Mouse (Mus musculus) neural tube, embryonic 14.5 days (tissue): ENCODE results near the gene Lyz1. TPM values are rescaled to one million over a fixed set of nuclear protein-coding genes. Genes with fewer than 3 reads are reported as not detected.
A peak's percentile ranks its signal among the peaks of the same experiment; 100 is the strongest.
"Not testable (repeated sequence)": the region's sequence is repeated elsewhere in the genome, so short reads cannot be mapped to it uniquely, and the experiment has no call there.

Experiments used
- ATAC-seq: fragments of 200-750 bp; cut with Nextera tagmentation; 2 replicates; pipeline ENCODE4 v1.8.0; 2017; ENCODE audit warnings: low read depth, mild to moderate bottlenecking, moderate TSS enrichment, moderate library complexity
- H3K27ac ChIP-seq: fragments of 300-500 bp; sonication (generic); 2 replicates; pipeline ENCODE4 v1.5.1; 2014; ENCODE audit warnings: low read depth, mild to moderate bottlenecking, control low read depth, low read length, moderate library complexity, mixed read lengths
- H3K27me3 ChIP-seq: fragments of 300-500 bp; sonication (generic); 2 replicates; pipeline ENCODE4 v1.6.1; 2014; ENCODE audit warnings: low read length; ENCODE audit not compliant: control insufficient read depth, insufficient read depth
- H3K36me3 ChIP-seq: fragments of 300-500 bp; sonication (generic); 2 replicates; pipeline ENCODE4 v1.6.1; 2014; ENCODE audit warnings: low read length, mixed read lengths; ENCODE audit not compliant: control insufficient read depth, insufficient read depth
- H3K4me1 ChIP-seq: fragments of 300-500 bp; sonication (generic); 2 replicates; pipeline ENCODE4 v1.6.1; 2014; ENCODE audit warnings: low read length; ENCODE audit not compliant: control insufficient read depth, insufficient read depth
- H3K4me2 ChIP-seq: fragments of 300-500 bp; sonication (generic); 2 replicates; pipeline ENCODE4 v1.6.1; 2014; ENCODE audit warnings: mild to moderate bottlenecking, low read depth, low read length, control low read depth
- H3K4me3 ChIP-seq: fragments of 300-500 bp; sonication (generic); 2 replicates; pipeline ENCODE4 v1.5.1; 2014; ENCODE audit warnings: low read depth, low read length, control low read depth, mixed read lengths
- H3K9ac ChIP-seq: fragments of 300-500 bp; sonication (generic); replicated peaks from 2 replicates; pipeline ENCODE4 v1.6.1; 2014; ENCODE audit warnings: low read depth, mild to moderate bottlenecking, control low read depth, low read length, mixed read lengths
- H3K9me3 ChIP-seq: fragments of 300-500 bp; sonication (generic); 2 replicates; pipeline ENCODE4 v1.6.1; 2016; ENCODE audit warnings: low read length; ENCODE audit not compliant: control insufficient read depth
- WGBS: fragments of 180-500 bp; shearing (Covaris S2); extraction: QIAGEN DNeasy Blood & Tissue Kit; methylation state at CpG from one replicate; pipeline ENCODE4 v1.1.7; 2014; 5-methylcytosine and 5-hydroxymethylcytosine counted together
- polyA plus RNA-seq: library from polyadenylated mRNA; unstranded; fragments of >200 nt; fragmentation: Nextera tagmentation; extraction: Ambion mirVana; gene quantifications from 2 replicates; pipeline ENCODE4 v1.2.1, GENCODE M21; 2014

Gene Lyz1
- polyA plus RNA-seq, 1 experiment from 2014 or later: not detected

DNA sequence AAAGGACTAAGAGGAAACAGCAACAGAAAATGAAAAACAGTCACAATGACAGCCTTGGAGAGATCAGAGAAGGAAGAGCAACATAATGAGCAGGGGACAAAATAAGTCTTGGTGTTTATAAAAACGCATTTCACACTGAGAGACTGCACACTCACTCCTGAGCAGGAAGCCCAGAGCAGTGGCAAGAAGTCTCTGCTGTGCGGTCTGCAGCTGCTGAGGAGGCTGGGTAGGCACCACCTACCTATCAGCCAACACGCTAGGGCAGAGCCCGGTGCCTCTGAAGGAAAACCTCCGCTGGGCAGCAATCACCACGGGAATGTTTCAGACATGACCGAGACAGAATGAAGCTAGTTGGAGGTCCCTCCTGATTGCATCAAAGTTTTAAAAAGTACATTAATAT, 18.0 kb downstream of the Lyz1 start:
- H3K27me3 ChIP-seq, ATAC-seq, H3K4me1 ChIP-seq, H3K36me3 ChIP-seq, H3K9ac ChIP-seq, H3K4me2 ChIP-seq, H3K27ac ChIP-seq, H3K4me3 ChIP-seq, H3K9me3 ChIP-seq: not testable (repeated sequence)
- 85% methylated on average over 3 of the region's 7 CpGs for WGBS

DNA sequence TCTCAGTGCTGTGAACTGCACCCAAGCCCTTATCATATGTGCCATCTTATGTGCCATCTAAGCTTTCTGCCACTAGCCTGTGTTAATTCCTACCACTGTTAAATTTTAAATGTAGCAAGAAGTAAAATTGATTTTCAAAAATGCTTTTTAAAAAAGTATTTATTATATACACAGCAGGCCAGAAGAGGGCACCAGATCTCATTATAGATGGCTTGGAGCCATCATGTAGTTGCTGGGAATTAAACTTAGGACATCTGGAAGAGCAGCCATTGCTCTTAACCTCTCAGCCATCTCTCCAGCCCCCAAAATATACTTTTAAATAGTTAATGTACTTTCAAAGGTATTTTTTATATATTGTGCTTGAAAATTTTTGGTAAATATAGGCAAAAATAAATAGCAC, 20.6 kb downstream of the Lyz1 start:
- H3K4me3 ChIP-seq: no peak overlapping the region
- H3K27ac ChIP-seq: no peak overlapping the region
- H3K27me3 ChIP-seq: no peaks in the 10 kb centered on the region
- H3K36me3 ChIP-seq: no peaks in the 10 kb centered on the region
- no peak for ATAC-seq
- no peaks in the 10 kb centered on the region for H3K9me3 ChIP-seq
- H3K9ac ChIP-seq: no peak overlapping the region
- no peak overlapping the region for H3K4me2 ChIP-seq
- H3K4me1 ChIP-seq: no peaks in the 10 kb centered on the region

DNA sequence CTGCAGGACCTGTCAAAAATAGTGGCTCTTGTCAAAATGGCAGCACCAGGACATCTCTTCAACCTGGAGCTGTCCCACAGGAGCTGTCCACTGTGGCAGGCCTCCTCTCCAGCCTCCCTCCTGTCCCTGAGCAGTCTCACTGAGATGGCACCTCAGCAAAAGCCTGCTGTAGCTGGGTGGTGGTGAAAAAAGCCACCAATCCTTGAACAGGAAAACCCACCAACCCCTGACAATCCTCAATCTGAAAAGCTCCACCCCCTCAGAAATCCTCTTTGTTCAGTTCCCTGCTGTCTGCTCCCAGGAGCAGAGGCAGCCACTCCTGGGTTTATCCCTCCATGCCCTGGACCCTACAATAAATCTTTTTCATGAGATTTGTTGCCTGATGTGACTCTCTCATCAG, 32.8 kb downstream of the Lyz1 start:
- H3K4me1 ChIP-seq: no peaks in the 10 kb centered on the region
- no peak overlapping the region for H3K9ac ChIP-seq
- no peaks in the 10 kb centered on the region for H3K9me3 ChIP-seq
- no peak overlapping the region for H3K27ac ChIP-seq
- peak; percentile 51; the same call in 1 of the 2 replicates for ATAC-seq
- H3K36me3 ChIP-seq: no peaks in the 10 kb centered on the region
- no peak overlapping the region for H3K4me2 ChIP-seq
- H3K27me3 ChIP-seq: no peaks in the 10 kb centered on the region
- no peak overlapping the region for H3K4me3 ChIP-seq

DNA sequence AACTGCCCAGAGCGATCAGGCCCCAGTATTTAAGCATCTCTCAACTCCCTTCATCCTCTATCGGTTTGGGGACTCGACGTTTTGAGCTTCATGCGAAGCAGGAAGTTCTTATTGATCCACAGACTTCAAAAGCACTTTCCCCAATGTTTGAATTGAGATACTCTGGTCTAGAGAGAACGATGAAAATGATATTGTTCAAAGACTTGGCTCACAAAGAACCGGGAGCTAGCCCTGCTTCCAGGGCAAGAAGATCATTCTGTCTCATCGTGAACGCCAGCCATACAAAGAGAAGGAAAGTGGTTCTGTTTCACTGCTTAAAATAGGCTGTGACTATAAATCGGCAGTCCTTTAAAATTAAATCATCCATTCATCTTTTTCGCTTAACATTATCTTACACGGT, 54.1 kb downstream of the Lyz1 start, which contains the start of gene 9530003J23Rik:
Gene 9530003J23Rik, minus strand, starts transcription at position 101 of the 400 bp plus-strand sequence.
- Histone ChIP-seq H3K4me3 (no peak within 1 kb of the TSS), H3K9ac (no peak within 1 kb of the TSS), H3K27ac (no peak within 1 kb of the TSS), H3K36me3 (no peaks in the 10 kb centered on the region), H3K27me3 (no peaks in the 10 kb centered on the region), H3K4me2 (no peak within 1 kb of the TSS), H3K9me3 (no peaks in the 10 kb centered on the region), H3K4me1 (no peaks in the 10 kb centered on the region)
- WGBS: 87% methylated on average over 12 of the region's 12 CpGs
- ATAC-seq: no peak

Other genes with a start within 250 kb of the Lyz1 start
- gene Lrrc10, start 247.5 kb downstream of the Lyz1 start, polyA plus RNA-seq: 0.18 TPM in 1 of 2 replicates, not detected in the other
- gene Cct2, start 229.1 kb downstream of the Lyz1 start, polyA plus RNA-seq: 272 and 288 TPM in 2 replicates
- 34.1 and 37.7 TPM in 2 replicates for gene Frs2, start 144.3 kb downstream of the Lyz1 start, polyA plus RNA-seq
- 118 and 126 TPM in 2 replicates for gene Yeats4, start 68.4 kb downstream of the Lyz1 start, polyA plus RNA-seq
- not detected in 2 replicates for gene 9530003J23Rik, start 54.2 kb downstream of the Lyz1 start, polyA plus RNA-seq
- gene Lyz2, start 10.5 kb downstream of the Lyz1 start, polyA plus RNA-seq: 10.3 and 29.8 TPM in 2 replicates
- gene Cpsf6, start 87.1 kb upstream of the Lyz1 start, polyA plus RNA-seq: 180 and 203 TPM in 2 replicates